Mouse (Mus musculus): Measurements from ENCODE around the gene Ier5l. TPM values are rescaled to one million over a fixed set of nuclear protein-coding genes. Genes with fewer than 3 reads are reported as not detected.

The Ier5l gene
- polyA plus RNA-seq, 1 experiment from 2014 or later, result 4.0 TPM

GRCm38 (mm10) chr2:30466787-30467186, 7.2 kb downstream of the Ier5l start:
- peak overlapping the region; percentile 57; the same call in 1 of the 2 replicates for H3K27ac ChIP-seq
- peaks cover 64% of the 10 kb centered on the region for H3K4me1 ChIP-seq
- no peak overlapping the region for H3K4me2 ChIP-seq
- ATAC-seq (ENCODE audit: insufficient number of reproducible peaks, insufficient read depth, low FRiP score, low TSS enrichment, low read depth), result no peak
- no peak overlapping the region for H3K4me3 ChIP-seq
- no peaks in the 10 kb centered on the region for H3K9me3 ChIP-seq
- no peaks in the 10 kb centered on the region for H3K27me3 ChIP-seq
- no peaks in the 10 kb centered on the region for H3K36me3 ChIP-seq
- 52% methylated on average over 4 of the region's 4 CpGs for WGBS
- H3K9ac ChIP-seq, result no peak overlapping the region

GRCm38 (mm10) chr2:30464411-30464810, 9.6 kb downstream of the Ier5l start:
- Histone ChIP-seq H3K36me3 (no peaks in the 10 kb centered on the region), H3K9me3 (no peaks in the 10 kb centered on the region), H3K4me3 (peak overlapping the region; percentile 27), H3K27me3 (no peaks in the 10 kb centered on the region), H3K27ac (peak overlapping the region; percentile 87), H3K4me2 (peak overlapping the region; percentile 60), H3K9ac (peak overlapping the region; percentile 49; the same call in 1 of the 2 replicates), H3K4me1 (peaks cover 47% of the 10 kb centered on the region)
- WGBS, result 66% methylated on average over 5 of the region's 5 CpGs
- ATAC-seq (ENCODE audit: insufficient number of reproducible peaks, insufficient read depth, low FRiP score, low TSS enrichment, low read depth), result no peak

- H3K4me3 ChIP-seq, result peak overlapping the region; percentile 27
- H3K9ac ChIP-seq, result peak overlapping the region; percentile 49
- 4% methylated on average over 9 of the region's 9 CpGs for WGBS
- peak; percentile 72 for ATAC-seq (ENCODE audit: insufficient number of reproducible peaks, insufficient read depth, low FRiP score, low TSS enrichment, low read depth)
- no peaks in the 10 kb centered on the region for H3K27me3 ChIP-seq
- H3K4me1 ChIP-seq, result peaks cover 43% of the 10 kb centered on the region
- H3K4me2 ChIP-seq, result peak overlapping the region; percentile 60
- peak overlapping the region; percentile 87 for H3K27ac ChIP-seq
- peaks cover 5% of the 10 kb centered on the region; the same call in 1 of the 2 replicates for H3K36me3 ChIP-seq
- H3K9me3 ChIP-seq, result no peaks in the 10 kb centered on the region
Measured at GRCm38 (mm10) chr2:30463904-30464330, 10.1 kb downstream of the Ier5l start.

- H3K27ac ChIP-seq, result peak overlapping the region; percentile 87
- peaks cover 38% of the 10 kb centered on the region for H3K4me1 ChIP-seq
- H3K9ac ChIP-seq, result peak overlapping the region; percentile 49
- ATAC-seq (ENCODE audit: insufficient number of reproducible peaks, insufficient read depth, low FRiP score, low TSS enrichment, low read depth), result peak; percentile 48
- peaks cover 6% of the 10 kb centered on the region; the same call in 1 of the 2 replicates for H3K36me3 ChIP-seq
- H3K27me3 ChIP-seq, result no peaks in the 10 kb centered on the region
- no peaks in the 10 kb centered on the region for H3K9me3 ChIP-seq
- peak overlapping the region; percentile 60 for H3K4me2 ChIP-seq
- WGBS, result 25% methylated on average over 5 of the region's 5 CpGs
- peak overlapping the region; percentile 27 for H3K4me3 ChIP-seq
Measured at GRCm38 (mm10) chr2:30463341-30463761, 10.7 kb downstream of the Ier5l start.

GRCm38 (mm10) chr2:30459241-30459640, 14.8 kb downstream of the Ier5l start:
- no peak for ATAC-seq (ENCODE audit: insufficient number of reproducible peaks, insufficient read depth, low FRiP score, low TSS enrichment, low read depth)
- no peaks in the 10 kb centered on the region for H3K27me3 ChIP-seq
- no peaks in the 10 kb centered on the region for H3K9me3 ChIP-seq
- H3K9ac ChIP-seq, result no peak overlapping the region
- H3K4me3 ChIP-seq, result no peak overlapping the region
- no peak overlapping the region for H3K4me2 ChIP-seq
- peaks cover 25% of the 10 kb centered on the region for H3K4me1 ChIP-seq
- peaks cover 9% of the 10 kb centered on the region for H3K36me3 ChIP-seq
- 91% methylated on average over 6 of the region's 6 CpGs for WGBS
- no peak overlapping the region for H3K27ac ChIP-seq

- ATAC-seq (ENCODE audit: insufficient number of reproducible peaks, insufficient read depth, low FRiP score, low TSS enrichment, low read depth), result no peak
- peak overlapping the region; percentile 48; the same call in 1 of the 2 replicates for H3K27ac ChIP-seq
- no peaks in the 10 kb centered on the region for H3K27me3 ChIP-seq
- WGBS, result 84% methylated on average over 6 of the region's 6 CpGs
- H3K4me1 ChIP-seq, result peaks cover 16% of the 10 kb centered on the region
- no peaks in the 10 kb centered on the region for H3K9me3 ChIP-seq
- peaks cover 18% of the 10 kb centered on the region for H3K36me3 ChIP-seq
- H3K4me3 ChIP-seq, result no peak overlapping the region
- no peak overlapping the region for H3K4me2 ChIP-seq
- no peak overlapping the region for H3K9ac ChIP-seq
Measured at GRCm38 (mm10) chr2:30458349-30458748, 15.7 kb downstream of the Ier5l start.

GRCm38 (mm10) chr2:30456104-30456980, 17.7 kb downstream of the Ier5l start:
- Histone ChIP-seq H3K4me1 (peaks cover 14% of the 10 kb centered on the region; the same call in 1 of the 2 replicates), H3K9ac (no peak overlapping the region), H3K4me3 (no peak overlapping the region), H3K36me3 (peaks cover 24% of the 10 kb centered on the region), H3K9me3 (no peaks in the 10 kb centered on the region), H3K27me3 (no peaks in the 10 kb centered on the region), H3K4me2 (no peak overlapping the region), H3K27ac (no peak overlapping the region)
- WGBS, result 73% methylated on average over 13 of the region's 13 CpGs
- no peak for ATAC-seq (ENCODE audit: insufficient number of reproducible peaks, insufficient read depth, low FRiP score, low TSS enrichment, low read depth)

- H3K4me2 ChIP-seq, result no peak overlapping the region
- H3K4me1 ChIP-seq, result peaks cover 16% of the 10 kb centered on the region; the same call in 1 of the 2 replicates
- WGBS, result 86% methylated on average over 5 of the region's 5 CpGs
- H3K4me3 ChIP-seq, result no peak overlapping the region
- peaks cover 4% of the 10 kb centered on the region; the same call in 1 of the 2 replicates for H3K9me3 ChIP-seq
- peaks cover 38% of the 10 kb centered on the region for H3K36me3 ChIP-seq
- no peaks in the 10 kb centered on the region for H3K27me3 ChIP-seq
- no peak overlapping the region for H3K27ac ChIP-seq
- no peak overlapping the region for H3K9ac ChIP-seq
- no peak for ATAC-seq (ENCODE audit: insufficient number of reproducible peaks, insufficient read depth, low FRiP score, low TSS enrichment, low read depth)
Measured at GRCm38 (mm10) chr2:30454587-30454986, 19.4 kb downstream of the Ier5l start.

- no peak overlapping the region for H3K4me3 ChIP-seq
- peaks cover 41% of the 10 kb centered on the region for H3K36me3 ChIP-seq
- no peak overlapping the region for H3K9ac ChIP-seq
- peak overlapping the region; percentile 16; the same call in 1 of the 2 replicates for H3K27ac ChIP-seq
- no peak overlapping the region for H3K4me2 ChIP-seq
- peaks cover 16% of the 10 kb centered on the region; the same call in 1 of the 2 replicates for H3K4me1 ChIP-seq
- peaks cover 7% of the 10 kb centered on the region; the same call in 1 of the 2 replicates for H3K9me3 ChIP-seq
- 88% methylated on average over 3 of the region's 3 CpGs for WGBS
- no peak for ATAC-seq (ENCODE audit: insufficient number of reproducible peaks, insufficient read depth, low FRiP score, low TSS enrichment, low read depth)
- H3K27me3 ChIP-seq, result no peaks in the 10 kb centered on the region
Measured at GRCm38 (mm10) chr2:30453570-30453969, 20.4 kb downstream of the Ier5l start.

GRCm38 (mm10) chr2:30451525-30451924, 22.5 kb downstream of the Ier5l start:
- Histone ChIP-seq H3K27ac (no peak overlapping the region), H3K4me3 (no peak overlapping the region), H3K9ac (0 out of 2 replicates have a peak overlapping the region, but pooled peaks have one; percentile 2), H3K36me3 (peaks cover 61% of the 10 kb centered on the region), H3K4me2 (no peak overlapping the region), H3K9me3 (peaks cover 7% of the 10 kb centered on the region; the same call in 1 of the 2 replicates), H3K4me1 (peaks cover 14% of the 10 kb centered on the region), H3K27me3 (no peaks in the 10 kb centered on the region)
- no peak for ATAC-seq (ENCODE audit: insufficient number of reproducible peaks, insufficient read depth, low FRiP score, low TSS enrichment, low read depth)
- 79% methylated on average over 3 of the region's 3 CpGs for WGBS

GRCm38 (mm10) chr2:30450530-30450929, 23.5 kb downstream of the Ier5l start:
- Histone ChIP-seq H3K4me2 (no peak overlapping the region), H3K27ac (no peak overlapping the region), H3K27me3 (no peaks in the 10 kb centered on the region), H3K4me1 (peaks cover 9% of the 10 kb centered on the region), H3K4me3 (no peak overlapping the region), H3K36me3 (peaks cover 71% of the 10 kb centered on the region), H3K9ac (no peak overlapping the region), H3K9me3 (peaks cover 7% of the 10 kb centered on the region; the same call in 1 of the 2 replicates)
- ATAC-seq (ENCODE audit: insufficient number of reproducible peaks, insufficient read depth, low FRiP score, low TSS enrichment, low read depth), result no peak
- 69% methylated on average over 1 of the region's 1 CpGs for WGBS
